Mouse (Mus musculus): ENCODE measurements around the gene Med16. TPM values are rescaled to one million over a fixed set of nuclear protein-coding genes. Genes with fewer than 3 reads are reported as not detected.

Med16 gene
- polyA plus RNA-seq, 1 experiment from 2014 or later, result 44.9 TPM

DNA sequence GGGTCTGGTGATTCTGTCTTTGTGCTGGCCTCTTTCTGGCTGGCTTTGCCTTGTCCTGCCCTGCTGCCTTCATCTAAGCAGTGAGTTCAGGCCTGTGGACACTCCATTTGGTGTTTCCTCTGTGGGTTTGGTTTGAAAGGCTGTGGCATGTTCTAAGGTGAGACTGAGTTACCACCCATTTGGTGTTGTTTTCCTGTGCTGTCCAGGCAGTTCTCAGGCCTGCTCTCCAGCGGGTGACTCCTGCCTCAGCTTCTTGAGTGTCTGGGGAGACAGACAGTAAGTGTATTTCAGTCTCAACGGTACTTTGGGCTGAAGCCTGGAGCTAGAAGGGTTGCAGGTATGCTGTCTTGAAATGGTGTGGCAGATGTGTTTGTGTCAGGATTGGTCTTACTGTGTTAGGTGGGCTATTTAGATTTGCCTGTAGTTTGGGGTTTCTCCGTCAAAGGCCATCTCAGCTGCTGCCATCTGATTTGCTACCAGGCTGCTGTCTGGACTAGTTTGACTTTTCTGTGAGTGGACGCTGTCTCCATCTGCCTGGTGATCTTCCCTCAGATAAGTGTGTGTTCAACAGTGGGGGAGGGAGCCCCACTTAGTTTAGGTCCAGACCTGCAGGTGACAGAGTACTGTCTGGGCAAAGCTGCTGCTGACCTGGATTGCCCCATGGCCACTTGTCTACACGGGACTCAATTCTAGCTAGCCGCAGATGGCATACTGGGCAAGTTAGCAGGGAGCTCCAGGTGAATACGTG, 51.8 kb downstream of the Med16 start:
- Histone ChIP-seq H3K27ac (peak overlapping the region; percentile 32), H3K9me3 (replicated peaks; ENCODE audit: low read length) (no peaks in the 10 kb centered on the region), H3K27me3 (ENCODE audit: insufficient read depth, low read length) (no peaks in the 10 kb centered on the region), H3K4me2 (ENCODE audit: low read length) (peak overlapping the region; percentile 91), H3K4me3 (replicated peaks; ENCODE audit: low read depth, low read length) (peak overlapping the region; percentile 96), H3K36me3 (ENCODE audit: insufficient read depth, low read length) (peaks cover 34% of the 10 kb centered on the region), H3K9ac (ENCODE audit: low read depth, low read length) (peak overlapping the region; percentile 99), H3K4me1 (replicated peaks; ENCODE audit: insufficient read depth, low read length) (peaks cover 52% of the 10 kb centered on the region)
- DNase-seq (ENCODE audit: low spot score) (no peak), ATAC-seq (replicated peaks; ENCODE audit: low FRiP score, low read depth) (no peak)
- no peak for TF ChIP-seq CTCF (IDR thresholded peaks at IDR 0.05; ENCODE audit: low read depth)
- 9% methylated on average over 7 of the region's 7 CpGs for WGBS

DNA sequence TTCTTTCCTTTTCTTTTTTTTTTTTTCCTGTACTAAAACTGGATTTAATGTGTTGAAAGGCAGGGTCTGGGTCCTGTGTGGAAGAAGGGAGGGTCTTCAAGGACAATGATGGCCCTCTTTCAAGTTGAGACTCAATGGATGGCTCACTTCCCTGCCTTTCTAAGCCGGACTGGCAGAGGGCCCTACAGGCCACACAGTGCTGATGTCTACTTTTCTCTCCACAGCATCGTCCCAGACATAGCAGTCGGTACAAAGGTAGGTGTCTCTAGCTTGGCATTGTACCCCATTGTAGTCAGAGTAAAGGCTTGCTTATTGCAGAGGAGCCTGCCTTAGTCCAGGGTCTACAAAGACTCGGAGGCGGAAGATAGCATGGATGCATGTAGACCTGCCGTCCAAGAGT, 52.4 kb downstream of the Med16 start:
- Histone ChIP-seq H3K36me3 (ENCODE audit: insufficient read depth, low read length) (peaks cover 30% of the 10 kb centered on the region), H3K4me3 (replicated peaks; ENCODE audit: low read depth, low read length) (peak overlapping the region; percentile 96), H3K4me1 (replicated peaks; ENCODE audit: insufficient read depth, low read length) (peaks cover 57% of the 10 kb centered on the region), H3K4me2 (ENCODE audit: low read length) (peak overlapping the region; percentile 91), H3K9ac (ENCODE audit: low read depth, low read length) (peak overlapping the region; percentile 99), H3K9me3 (replicated peaks; ENCODE audit: low read length) (no peaks in the 10 kb centered on the region), H3K27me3 (ENCODE audit: insufficient read depth, low read length) (no peaks in the 10 kb centered on the region), H3K27ac (peak overlapping the region; percentile 99)
- WGBS, result 5% methylated on average over 6 of the region's 6 CpGs
- no peak for TF ChIP-seq CTCF (IDR thresholded peaks at IDR 0.05; ENCODE audit: low read depth)
- ATAC-seq (replicated peaks; ENCODE audit: low FRiP score, low read depth) (no peak), DNase-seq (ENCODE audit: low spot score) (no peak)

DNA sequence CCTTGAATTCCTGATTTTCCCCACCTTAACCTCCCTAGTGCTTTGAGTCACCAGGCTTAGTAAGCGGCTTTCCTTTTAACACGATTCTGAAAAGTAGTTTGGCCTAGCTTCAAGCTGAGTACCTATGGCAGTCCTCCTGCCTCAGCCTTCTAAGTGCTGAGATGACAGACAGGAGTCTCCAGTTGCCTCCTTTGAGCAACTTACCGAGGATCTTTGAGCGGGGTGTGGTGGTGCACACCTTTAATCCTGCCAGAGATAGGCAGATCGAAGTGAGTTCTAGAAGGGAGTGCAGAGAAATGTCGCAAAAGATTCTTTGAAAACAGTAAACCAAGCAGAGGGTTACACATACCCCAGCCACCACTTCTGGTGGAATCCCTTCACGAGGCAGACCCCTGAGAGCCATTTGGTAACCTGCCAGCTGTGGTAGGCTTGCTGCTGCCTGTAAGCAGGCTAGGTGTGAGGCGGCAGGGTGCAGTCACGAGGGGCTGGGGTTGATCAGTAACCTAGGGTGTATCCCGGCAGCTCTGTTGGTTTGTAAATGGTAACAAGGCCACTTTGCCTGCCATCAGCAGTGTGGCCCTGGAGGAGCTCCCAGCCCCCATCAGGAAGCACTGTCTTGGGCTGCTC, 53.1 kb downstream of the Med16 start:
- Histone ChIP-seq H3K9me3 (replicated peaks; ENCODE audit: low read length) (no peaks in the 10 kb centered on the region), H3K4me2 (ENCODE audit: low read length) (peak overlapping the region; percentile 91), H3K4me1 (replicated peaks; ENCODE audit: insufficient read depth, low read length) (peaks cover 55% of the 10 kb centered on the region), H3K36me3 (ENCODE audit: insufficient read depth, low read length) (peaks cover 23% of the 10 kb centered on the region), H3K9ac (ENCODE audit: low read depth, low read length) (peak overlapping the region; percentile 99), H3K27ac (peak overlapping the region; percentile 99), H3K27me3 (ENCODE audit: insufficient read depth, low read length) (no peaks in the 10 kb centered on the region), H3K4me3 (replicated peaks; ENCODE audit: low read depth, low read length) (peak overlapping the region; percentile 96)
- no peak for TF ChIP-seq CTCF (IDR thresholded peaks at IDR 0.05; ENCODE audit: low read depth)
- ATAC-seq (replicated peaks; ENCODE audit: low FRiP score, low read depth) (0 out of 2 replicates have a peak, but pooled peaks have one; percentile 2), DNase-seq (ENCODE audit: low spot score) (peak; percentile 70)
- WGBS, result 1% methylated on average over 10 of the region's 10 CpGs

DNA sequence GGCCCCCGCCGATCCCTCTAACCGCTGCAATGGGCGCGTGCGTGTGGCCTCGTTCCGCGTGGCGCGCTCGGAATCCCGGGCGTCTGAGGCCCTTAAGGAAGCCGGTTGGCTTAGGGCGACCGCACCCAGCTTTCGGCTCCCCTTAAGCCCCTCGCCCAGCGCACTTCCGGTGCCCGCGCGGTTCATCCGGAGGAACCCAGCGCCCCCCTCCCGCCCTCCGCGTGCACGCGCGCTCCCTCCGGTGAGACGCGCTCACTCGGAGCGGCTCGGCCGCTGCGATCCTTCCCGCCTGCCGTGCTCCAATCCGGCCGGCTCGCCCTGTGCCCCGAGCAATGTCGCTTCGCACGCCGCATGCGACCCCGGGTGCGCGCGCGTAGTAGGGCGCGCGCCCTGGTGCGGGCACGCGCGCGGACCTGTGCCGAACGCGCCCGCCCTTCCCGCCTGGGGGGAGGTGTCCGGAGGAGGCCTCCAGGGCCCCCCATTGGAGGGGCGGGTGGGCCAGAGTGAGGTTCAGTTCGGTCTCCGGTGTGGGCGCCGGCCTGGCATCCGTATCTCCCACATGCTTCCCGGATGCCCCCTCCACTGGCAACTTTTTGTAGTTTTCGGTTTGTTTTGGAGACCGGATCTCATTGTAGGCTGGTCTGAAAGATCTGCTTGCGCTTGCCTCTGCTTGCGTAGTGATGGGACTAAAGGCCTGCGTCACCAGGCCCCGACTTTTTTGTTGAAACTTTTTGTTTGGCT, 53.8 kb downstream of the Med16 start:
- ATAC-seq (replicated peaks; ENCODE audit: low FRiP score, low read depth) (peak; percentile 7), DNase-seq (ENCODE audit: low spot score) (peak; percentile 70)
- Histone ChIP-seq H3K4me3 (replicated peaks; ENCODE audit: low read depth, low read length) (peak overlapping the region; percentile 96), H3K36me3 (ENCODE audit: insufficient read depth, low read length) (peaks cover 16% of the 10 kb centered on the region), H3K27ac (peak overlapping the region; percentile 99), H3K4me1 (replicated peaks; ENCODE audit: insufficient read depth, low read length) (peaks cover 48% of the 10 kb centered on the region), H3K4me2 (ENCODE audit: low read length) (peak overlapping the region; percentile 91), H3K9me3 (replicated peaks; ENCODE audit: low read length) (no peaks in the 10 kb centered on the region), H3K9ac (ENCODE audit: low read depth, low read length) (peak overlapping the region; percentile 99), H3K27me3 (ENCODE audit: insufficient read depth, low read length) (no peaks in the 10 kb centered on the region)
- WGBS, result under 1% methylated on average over 78 of the region's 83 CpGs
- TF ChIP-seq CTCF (IDR thresholded peaks at IDR 0.05; ENCODE audit: low read depth), result no peak

DNA sequence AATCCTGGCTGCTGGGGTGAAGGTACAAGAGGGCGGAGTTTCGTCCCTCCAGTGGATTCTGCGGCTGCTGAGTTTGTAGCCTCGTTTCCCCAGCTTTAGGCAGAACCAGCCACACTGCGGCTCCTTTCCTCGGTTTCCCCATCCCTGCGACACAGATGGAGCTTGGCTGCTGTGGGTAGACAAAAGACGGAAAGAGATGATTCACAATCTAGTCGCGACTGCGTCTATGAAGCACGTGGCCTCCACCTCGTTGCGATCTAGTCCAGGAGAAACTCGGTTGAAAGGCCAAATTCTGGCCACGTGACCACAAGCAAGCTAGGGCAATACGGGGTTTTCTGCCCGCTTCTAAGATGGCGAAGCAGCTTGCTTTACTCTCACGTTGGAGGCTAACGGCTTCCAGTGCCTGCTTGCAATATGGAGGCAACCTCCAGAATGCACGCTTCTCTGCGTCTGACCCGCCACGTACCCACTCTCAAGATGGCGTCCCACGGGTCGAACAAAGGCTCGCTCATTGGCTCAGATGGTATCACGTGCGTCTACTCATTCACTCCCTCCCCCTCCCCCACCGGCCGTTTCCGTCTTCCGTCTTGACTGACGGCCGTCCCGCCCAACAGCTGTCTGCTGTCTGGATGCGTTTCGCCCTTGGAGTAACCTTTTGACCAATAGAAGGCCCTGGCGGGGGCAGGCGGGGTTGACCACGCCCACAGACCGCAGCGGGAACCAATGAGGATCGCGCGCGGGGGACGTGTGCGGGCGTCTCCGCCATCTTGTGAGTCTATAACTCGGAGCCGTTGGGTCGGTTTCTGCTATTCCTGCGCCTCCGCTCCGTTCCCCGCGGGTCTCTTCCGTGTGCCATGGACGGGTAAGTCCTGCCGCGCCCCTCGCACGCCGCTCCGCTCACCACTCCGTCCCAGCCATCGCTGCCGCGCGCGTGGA, 54.6 kb downstream of the Med16 start, which contains the start of gene Ptbp1:
TSS of gene Ptbp1 (plus strand) at position 568 of the 936 bp plus-strand sequence.
- Histone ChIP-seq H3K4me1 (replicated peaks; ENCODE audit: insufficient read depth, low read length) (peaks cover 39% of the 10 kb centered on the region), H3K27ac (peak within 1 kb of the TSS; percentile 99), H3K4me3 (replicated peaks; ENCODE audit: low read depth, low read length) (peak within 1 kb of the TSS; percentile 96), H3K9ac (ENCODE audit: low read depth, low read length) (peak within 1 kb of the TSS; percentile 99), H3K4me2 (ENCODE audit: low read length) (peak within 1 kb of the TSS; percentile 91), H3K36me3 (ENCODE audit: insufficient read depth, low read length) (peaks cover 8% of the 10 kb centered on the region), H3K9me3 (replicated peaks; ENCODE audit: low read length) (no peaks in the 10 kb centered on the region), H3K27me3 (ENCODE audit: insufficient read depth, low read length) (no peaks in the 10 kb centered on the region)
- WGBS, result under 1% methylated on average over 75 of the region's 75 CpGs
- ATAC-seq (replicated peaks; ENCODE audit: low FRiP score, low read depth), result peak; percentile 90
- DNase-seq (ENCODE audit: low spot score), result peak; percentile 99
- TF ChIP-seq CTCF (IDR thresholded peaks at IDR 0.05; ENCODE audit: low read depth), result no peak
